Mouse (Mus musculus): ENCODE measurements around the gene Hoxa9. TPM values are rescaled to one million over a fixed set of nuclear protein-coding genes. Genes with fewer than 3 reads are reported as not detected.

The Hoxa9 gene
- polyA plus RNA-seq, 1 experiment from 2014 or later, result 3.0 TPM

DNA sequence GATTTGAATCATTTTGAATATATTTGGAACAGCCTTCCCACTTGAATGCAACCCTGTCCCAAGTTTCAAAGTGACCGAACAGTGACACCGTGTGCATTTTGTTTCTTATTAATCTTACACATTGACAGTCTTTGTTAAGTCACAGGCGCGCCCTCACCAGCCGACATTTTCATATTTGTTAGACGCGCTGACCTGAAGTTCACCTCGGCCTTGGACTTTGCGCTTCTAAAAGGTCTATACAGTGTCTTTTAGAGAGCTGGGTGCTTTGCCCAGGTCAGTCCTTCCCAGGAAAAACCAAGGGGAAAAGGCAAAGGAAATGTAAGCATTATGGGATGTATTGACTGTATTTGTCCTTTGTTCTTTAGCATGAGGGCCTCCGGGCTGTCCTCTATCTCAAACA, 36.2 kb downstream of the Hoxa9 start:
- H3K4me3 ChIP-seq (ENCODE audit: low read depth, low read length), result no peak overlapping the region
- H3K4me1 ChIP-seq (replicated peaks; ENCODE audit: control insufficient read depth, insufficient read depth, low read length), result peaks cover 6% of the 10 kb centered on the region; the same call in 1 of the 2 replicates
- no peak overlapping the region for H3K27ac ChIP-seq (ENCODE audit: low read depth, low read length)
- TF ChIP-seq CTCF (IDR thresholded peaks at IDR 0.05; ENCODE audit: low read depth), result no peak
- peak overlapping the region; percentile 1; the same call in 1 of the 2 replicates for H3K4me2 ChIP-seq (replicated peaks; ENCODE audit: low read depth)
- no peaks in the 10 kb centered on the region for H3K9me3 ChIP-seq (ENCODE audit: control insufficient read depth)
- no peak overlapping the region for H3K9ac ChIP-seq (ENCODE audit: low read depth, low read length)
- WGBS, result 19% methylated on average over 10 of the region's 10 CpGs
- ATAC-seq, result no peak
- H3K36me3 ChIP-seq (ENCODE audit: control insufficient read depth, insufficient read depth), result no peaks in the 10 kb centered on the region
- H3K27me3 ChIP-seq (replicated peaks; ENCODE audit: control insufficient read depth, insufficient read depth, low read length), result no peaks in the 10 kb centered on the region

GRCm38 (mm10) chr6:52191860-52192550, 38.9 kb downstream of the Hoxa9 start:
- Histone ChIP-seq H3K4me3 (ENCODE audit: low read depth, low read length) (peak overlapping the region; percentile 68), H3K27me3 (replicated peaks; ENCODE audit: control insufficient read depth, insufficient read depth, low read length) (no peaks in the 10 kb centered on the region), H3K36me3 (ENCODE audit: control insufficient read depth, insufficient read depth) (no peaks in the 10 kb centered on the region), H3K27ac (ENCODE audit: low read depth, low read length) (peak overlapping the region; percentile 77), H3K4me2 (replicated peaks; ENCODE audit: low read depth) (peak overlapping the region; percentile 96), H3K9me3 (ENCODE audit: control insufficient read depth) (no peaks in the 10 kb centered on the region), H3K9ac (ENCODE audit: low read depth, low read length) (peak overlapping the region; percentile 66), H3K4me1 (replicated peaks; ENCODE audit: control insufficient read depth, insufficient read depth, low read length) (peaks cover 11% of the 10 kb centered on the region; the same call in 1 of the 2 replicates)
- no peak for TF ChIP-seq CTCF (IDR thresholded peaks at IDR 0.05; ENCODE audit: low read depth)
- ATAC-seq, result peak; percentile 82
- WGBS, result 2% methylated on average over 31 of the region's 55 CpGs

DNA sequence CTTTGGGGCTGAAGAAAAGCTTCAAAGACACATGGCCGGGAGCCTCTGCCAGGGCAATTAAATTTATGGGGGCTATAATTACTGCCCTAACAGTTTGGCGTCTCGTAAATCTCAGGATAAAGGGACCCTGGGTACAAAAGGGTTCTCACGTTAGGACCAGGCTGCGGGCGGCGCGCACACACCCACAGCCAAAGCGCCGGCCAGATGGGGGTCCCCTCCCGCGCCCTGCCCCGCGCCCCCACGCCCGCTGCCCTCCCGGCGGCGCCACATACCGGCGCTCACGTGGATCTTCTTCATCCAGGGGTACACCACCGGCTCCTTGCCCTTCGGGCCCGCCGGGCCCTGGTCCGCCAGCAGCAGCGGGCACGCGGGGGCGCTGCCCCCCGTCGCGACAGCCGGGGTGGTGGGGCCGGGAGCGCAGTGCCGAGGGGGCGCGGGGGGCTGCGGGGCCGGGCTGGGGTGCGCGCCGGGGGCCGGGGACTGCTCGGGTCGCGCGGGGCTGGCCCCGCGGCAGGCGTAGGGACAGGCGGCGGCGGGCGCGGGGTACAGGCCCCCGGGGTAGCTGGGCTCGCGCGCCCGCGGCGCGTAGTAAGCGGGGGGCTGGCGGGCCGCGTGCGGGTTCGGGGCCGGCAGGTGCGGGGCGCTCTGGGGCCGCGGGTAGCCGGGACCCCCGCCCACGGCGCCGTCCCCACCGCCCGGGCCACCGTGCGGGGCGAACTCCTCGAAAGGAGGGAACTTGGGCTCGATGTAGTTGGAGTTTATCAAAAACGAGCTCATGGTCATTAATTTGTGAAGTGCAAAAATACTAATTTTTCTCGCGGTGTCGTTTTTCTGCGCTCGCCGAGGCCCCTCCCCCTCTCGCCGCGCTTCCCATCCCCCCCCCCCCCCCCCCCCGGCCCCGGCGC, 39.7 kb downstream of the Hoxa9 start, which contains the start of gene Hoxa4:
TSS of gene Hoxa4 (minus strand) at position 848 of the 905 bp plus-strand sequence.
- H3K9me3 ChIP-seq (ENCODE audit: control insufficient read depth), result no peaks in the 10 kb centered on the region
- peak within 1 kb of the TSS; percentile 85 for H3K27ac ChIP-seq (ENCODE audit: low read depth, low read length)
- TF ChIP-seq CTCF (IDR thresholded peaks at IDR 0.05; ENCODE audit: low read depth), result peak; percentile 10; the same call in 1 of the 2 replicates
- 2% methylated on average over 60 of the region's 102 CpGs for WGBS
- peak within 1 kb of the TSS; percentile 96 for H3K4me2 ChIP-seq (replicated peaks; ENCODE audit: low read depth)
- H3K4me1 ChIP-seq (replicated peaks; ENCODE audit: control insufficient read depth, insufficient read depth, low read length), result peaks cover 11% of the 10 kb centered on the region; the same call in 1 of the 2 replicates
- no peaks in the 10 kb centered on the region for H3K27me3 ChIP-seq (replicated peaks; ENCODE audit: control insufficient read depth, insufficient read depth, low read length)
- ATAC-seq, result peak; percentile 35
- H3K36me3 ChIP-seq (ENCODE audit: control insufficient read depth, insufficient read depth), result no peaks in the 10 kb centered on the region
- H3K4me3 ChIP-seq (ENCODE audit: low read depth, low read length), result peak within 1 kb of the TSS; percentile 68
- H3K9ac ChIP-seq (ENCODE audit: low read depth, low read length), result peak within 1 kb of the TSS; percentile 85

DNA sequence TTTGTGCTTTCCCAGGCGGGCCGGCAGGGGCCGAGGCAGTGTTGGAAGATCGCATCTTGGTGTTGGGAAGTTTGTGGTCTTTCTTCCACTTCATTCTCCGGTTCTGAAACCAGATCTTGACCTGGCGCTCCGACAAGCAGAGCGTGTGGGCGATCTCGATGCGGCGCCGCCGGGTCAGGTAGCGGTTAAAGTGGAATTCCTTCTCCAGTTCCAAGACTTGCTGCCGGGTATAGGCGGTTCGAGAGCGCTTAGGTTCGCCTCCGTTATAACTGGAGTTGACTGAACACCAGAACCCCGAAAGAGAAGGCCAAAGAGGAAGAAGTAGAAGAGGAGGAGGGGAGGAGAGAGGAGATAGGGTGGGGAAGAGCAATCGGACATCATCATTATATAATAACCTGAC, 40.5 kb downstream of the Hoxa9 start:
- Histone ChIP-seq H3K36me3 (ENCODE audit: control insufficient read depth, insufficient read depth) (no peaks in the 10 kb centered on the region), H3K4me1 (replicated peaks; ENCODE audit: control insufficient read depth, insufficient read depth, low read length) (peaks cover 11% of the 10 kb centered on the region; the same call in 1 of the 2 replicates), H3K27me3 (replicated peaks; ENCODE audit: control insufficient read depth, insufficient read depth, low read length) (0 out of 2 replicates have a peak, but pooled peaks cover 4% of the 10 kb centered on the region), H3K4me2 (replicated peaks; ENCODE audit: low read depth) (peak overlapping the region; percentile 96), H3K27ac (ENCODE audit: low read depth, low read length) (peak overlapping the region; percentile 85), H3K4me3 (ENCODE audit: low read depth, low read length) (peak overlapping the region; percentile 68), H3K9me3 (ENCODE audit: control insufficient read depth) (no peaks in the 10 kb centered on the region), H3K9ac (ENCODE audit: low read depth, low read length) (peak overlapping the region; percentile 85)
- ATAC-seq, result no peak
- 11% methylated on average over 23 of the region's 23 CpGs for WGBS
- TF ChIP-seq CTCF (IDR thresholded peaks at IDR 0.05; ENCODE audit: low read depth), result no peak

GRCm38 (mm10) chr6:52189909-52190308, 41.0 kb downstream of the Hoxa9 start:
- TF ChIP-seq CTCF (IDR thresholded peaks at IDR 0.05; ENCODE audit: low read depth), result no peak
- WGBS, result 47% methylated on average over 8 of the region's 8 CpGs
- H3K4me2 ChIP-seq (replicated peaks; ENCODE audit: low read depth), result peak overlapping the region; percentile 96
- H3K4me1 ChIP-seq (replicated peaks; ENCODE audit: control insufficient read depth, insufficient read depth, low read length), result peaks cover 11% of the 10 kb centered on the region; the same call in 1 of the 2 replicates
- H3K9me3 ChIP-seq (ENCODE audit: control insufficient read depth), result no peaks in the 10 kb centered on the region
- 0 out of 2 replicates have a peak overlapping the region, but pooled peaks have one; percentile 85 for H3K9ac ChIP-seq (ENCODE audit: low read depth, low read length)
- no peak for ATAC-seq
- H3K27ac ChIP-seq (ENCODE audit: low read depth, low read length), result peak overlapping the region; percentile 85
- H3K4me3 ChIP-seq (ENCODE audit: low read depth, low read length), result peak overlapping the region; percentile 68
- 0 out of 2 replicates have a peak, but pooled peaks cover 4% of the 10 kb centered on the region for H3K27me3 ChIP-seq (replicated peaks; ENCODE audit: control insufficient read depth, insufficient read depth, low read length)
- H3K36me3 ChIP-seq (ENCODE audit: control insufficient read depth, insufficient read depth), result no peaks in the 10 kb centered on the region

Measured in intestine, postnatal 0 days (tissue).